ENCODE assay signal across 9 mouse cellular contexts in the genomic region with DNA sequence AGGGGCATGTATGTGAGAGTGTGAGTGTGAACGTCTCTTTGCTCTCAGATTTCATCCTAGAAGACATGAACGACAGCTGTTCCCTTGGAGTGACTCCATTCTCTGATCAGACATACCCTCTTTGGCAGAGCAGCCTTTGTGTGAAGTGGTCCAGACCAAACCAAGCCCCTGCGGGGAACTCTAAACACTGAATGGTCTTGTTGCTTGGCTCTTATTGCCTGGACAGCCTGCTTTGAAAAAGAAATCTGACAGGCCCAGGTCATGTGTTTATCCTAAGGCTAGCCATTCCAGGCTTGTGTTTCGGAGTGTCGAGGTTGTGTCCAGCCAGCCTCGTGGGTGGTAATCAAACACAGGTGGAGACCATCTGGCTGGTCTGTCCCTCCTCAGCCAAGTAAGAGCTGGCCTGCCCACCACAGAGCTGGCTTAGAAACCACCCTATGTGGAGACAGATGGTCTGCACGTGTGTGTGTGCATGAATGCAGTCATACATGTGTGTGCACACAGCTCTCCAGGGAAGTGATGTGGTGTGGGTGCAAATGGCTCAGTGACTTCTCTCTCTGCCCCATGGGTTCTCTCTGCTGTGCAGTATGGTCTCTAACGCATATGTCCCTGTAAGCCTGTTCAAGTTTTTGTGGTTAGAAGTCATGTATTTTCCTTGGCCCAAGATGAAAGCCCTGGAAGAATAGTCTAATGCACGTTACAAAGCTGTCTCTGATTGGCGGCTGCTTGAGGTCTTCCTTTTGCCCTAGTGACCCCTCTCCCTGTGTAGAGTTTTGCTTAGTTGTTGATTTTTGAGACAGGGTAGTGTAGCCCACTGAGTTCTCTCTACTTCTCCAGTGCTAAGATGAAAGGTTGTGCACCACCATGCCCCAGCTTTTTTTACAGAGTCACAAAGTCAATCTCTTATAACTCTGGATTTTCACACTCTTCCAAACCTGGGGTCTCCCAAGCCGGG. TPM values are rescaled to one million over a fixed set of nuclear protein-coding genes. Genes with fewer than 3 reads are reported as not detected.
A peak's percentile ranks its signal among the peaks of the same experiment; 100 is the strongest.
DNase-seq lines count a peak whose midpoint lies in the region; ATAC-seq and TF ChIP-seq lines count a peak whose summit lies in the region.
"Had no signal": no experiment of that assay in that cellular context is flagged by ENCODE, and none has a peak within 500 bp of the region (broad histone marks: within the 10 kb centered on the region; RNA-seq: fewer than 3 reads in every experiment).

No protein-coding gene starts in this region.

- no peak overlapping the region for H3K9ac ChIP-seq in heart, embryonic 12.5 days
- H3K9ac ChIP-seq in forebrain, postnatal 0 days = no peak overlapping the region
- H3K9ac ChIP-seq in midbrain, embryonic 15.5 days = no peak overlapping the region
- H3K9ac ChIP-seq: liver, embryonic 14.5 days had no signal

- WGBS in heart, embryonic 12.5 days = 54% methylated on average over 11 of the region's 11 CpGs
- 26% methylated on average over 11 of the region's 11 CpGs for WGBS in forebrain, postnatal 0 days
- 35% methylated on average over 11 of the region's 11 CpGs for WGBS in midbrain, embryonic 15.5 days

- no peak overlapping the region for H3K4me2 ChIP-seq in heart, embryonic 12.5 days
- H3K4me2 ChIP-seq in forebrain, postnatal 0 days (ENCODE audit: low read depth) = no peak overlapping the region
- H3K4me2 ChIP-seq in midbrain, embryonic 15.5 days = no peak overlapping the region

- no peaks in the 10 kb centered on the region for H3K9me3 ChIP-seq in heart, embryonic 12.5 days (replicated peaks)
- H3K9me3 ChIP-seq in forebrain, postnatal 0 days (ENCODE audit: low read length) = no peaks in the 10 kb centered on the region
- no peaks in the 10 kb centered on the region for H3K9me3 ChIP-seq in midbrain, embryonic 15.5 days

- H3K27me3 ChIP-seq in heart, embryonic 12.5 days (replicated peaks) = no peaks in the 10 kb centered on the region
- H3K27me3 ChIP-seq in forebrain, postnatal 0 days (ENCODE audit: insufficient read depth, low read length) = no peaks in the 10 kb centered on the region
- no peaks in the 10 kb centered on the region for H3K27me3 ChIP-seq in midbrain, embryonic 15.5 days (replicated peaks)

- H3K36me3 ChIP-seq in heart, embryonic 12.5 days = peaks cover 6% of the 10 kb centered on the region; the same call in 1 of the 2 replicates
- no peaks in the 10 kb centered on the region for H3K36me3 ChIP-seq in forebrain, postnatal 0 days (ENCODE audit: insufficient read depth)
- no peaks in the 10 kb centered on the region for H3K36me3 ChIP-seq in midbrain, embryonic 15.5 days (replicated peaks)

- no peak for ATAC-seq in heart, embryonic 12.5 days (ENCODE audit: insufficient number of reproducible peaks, low FRiP score)
- ATAC-seq in forebrain, postnatal 0 days = peak; percentile 85
- peak; percentile 66; the same call in 1 of the 2 replicates for ATAC-seq in midbrain, embryonic 15.5 days (replicated peaks)

- no peak overlapping the region for H3K27ac ChIP-seq in heart, embryonic 12.5 days (ENCODE audit: poor library complexity, severe bottlenecking)
- H3K27ac ChIP-seq in forebrain, postnatal 0 days (ENCODE audit: low read depth, low read length) = peak overlapping the region; percentile 66
- peak overlapping the region; percentile 42 for H3K27ac ChIP-seq in midbrain, embryonic 15.5 days
- H3K27ac ChIP-seq: liver, embryonic 14.5 days had no signal

- H3K4me1 ChIP-seq in heart, embryonic 12.5 days (replicated peaks) = peaks cover 51% of the 10 kb centered on the region
- H3K4me1 ChIP-seq in forebrain, postnatal 0 days (ENCODE audit: insufficient read depth) = peaks cover 3% of the 10 kb centered on the region; the same call in 1 of the 2 replicates
- H3K4me1 ChIP-seq in midbrain, embryonic 15.5 days = 0 out of 2 replicates have a peak, but pooled peaks cover 12% of the 10 kb centered on the region

- H3K4me3 ChIP-seq in heart, embryonic 12.5 days = no peak overlapping the region
- H3K4me3 ChIP-seq in forebrain, postnatal 0 days (ENCODE audit: low read depth, low read length) = no peak overlapping the region
- no peak overlapping the region for H3K4me3 ChIP-seq in midbrain, embryonic 15.5 days

- no peak for TF ChIP-seq CTCF in forebrain, postnatal 0 days (IDR thresholded peaks at IDR 0.05; ENCODE audit: low read depth)

- DNase-seq in heart, postnatal 4 days = peak; percentile 27
- peak; percentile 94 for DNase-seq in cerebellum, adult 9-10 months
- peak; percentile 55 for DNase-seq in forebrain, postnatal 0 days
- no peak for DNase-seq in urinary bladder, postnatal 36 days (ENCODE audit: low spot score in 2 of 2)
- DNase-seq in ovary, postnatal 36 days (ENCODE audit: low spot score) = no peak
- no peak for DNase-seq in kidney, postnatal 10 days

RNA-seq across cellular contexts. Expression of a gene that starts 26.0 kb away (rescaled TPM):
- total RNA-seq in heart, postnatal 4 days (2021) = 10 to 100 TPM; 17.0 to 19.1 TPM
- 24.1 and 27.2 TPM in 2 replicates for polyA plus RNA-seq in heart, embryonic 12.5 days (2016; fragmentation: Nextera tagmentation; extraction: Ambion mirVana)
- 9.4 and 13.1 TPM in 2 replicates for total RNA-seq in forebrain, postnatal 0 days (2014; rRNA removed)
- 12.7 and 17.7 TPM in 2 replicates for polyA plus RNA-seq in forebrain, postnatal 0 days (2015; fragmentation: Nextera tagmentation; extraction: Ambion mirVana)
- 24.2 and 24.4 TPM in 2 replicates for polyA plus RNA-seq in midbrain, embryonic 15.5 days (2015; fragmentation: Nextera tagmentation; extraction: Ambion mirVana)

RNA-seq across cellular contexts. Expression of a gene that starts 27.1 kb away (rescaled TPM):
- 100 to 1,000 TPM; 126 to 130 TPM for total RNA-seq in heart, postnatal 4 days (2021)
- polyA plus RNA-seq in heart, embryonic 12.5 days (2016; fragmentation: Nextera tagmentation; extraction: Ambion mirVana) = 118 and 120 TPM in 2 replicates
- total RNA-seq in forebrain, postnatal 0 days (2014; rRNA removed) = 356 and 372 TPM in 2 replicates
- 360 and 367 TPM in 2 replicates for polyA plus RNA-seq in forebrain, postnatal 0 days (2015; fragmentation: Nextera tagmentation; extraction: Ambion mirVana)
- 394 and 399 TPM in 2 replicates for polyA plus RNA-seq in midbrain, embryonic 15.5 days (2015; fragmentation: Nextera tagmentation; extraction: Ambion mirVana)

Comparison
In these comparisons a context has a peak if more than half of its experiments do, and no peak if none do; other contexts are left out.
1. DNase-seq: peak in heart, postnatal 4 days (single experiment), cerebellum, adult 9-10 months (single experiment) and forebrain, postnatal 0 days (single experiment); none in urinary bladder, postnatal 36 days (0 of 2), ovary, postnatal 36 days (single experiment) and kidney, postnatal 10 days (single experiment).